Mouse (Mus musculus) spleen, adult 2 months (tissue): ENCODE measurements around the gene Kntc1.
"Not testable (repeated sequence)": the region's sequence is repeated elsewhere in the genome, so short reads cannot be mapped to it uniquely, and the experiment has no call there.

Source experiments
- CTCF ChIP-seq: fragments of 200-500 bp; IDR thresholded peaks from 2 replicates; pipeline ENCODE4 v1.5.1; 2011; ENCODE audit warnings: mild to moderate bottlenecking, inconsistent platforms; ENCODE audit not compliant: insufficient read depth, insufficient read length, insufficient replicate concordance; ENCODE audit errors: extremely low read depth
- POLR2A ChIP-seq: fragments of 200-500 bp; IDR thresholded peaks from 2 replicates; pipeline ENCODE4 v1.6.1; 2011; ENCODE audit warnings: low read depth, low read length, inconsistent platforms

DNA sequence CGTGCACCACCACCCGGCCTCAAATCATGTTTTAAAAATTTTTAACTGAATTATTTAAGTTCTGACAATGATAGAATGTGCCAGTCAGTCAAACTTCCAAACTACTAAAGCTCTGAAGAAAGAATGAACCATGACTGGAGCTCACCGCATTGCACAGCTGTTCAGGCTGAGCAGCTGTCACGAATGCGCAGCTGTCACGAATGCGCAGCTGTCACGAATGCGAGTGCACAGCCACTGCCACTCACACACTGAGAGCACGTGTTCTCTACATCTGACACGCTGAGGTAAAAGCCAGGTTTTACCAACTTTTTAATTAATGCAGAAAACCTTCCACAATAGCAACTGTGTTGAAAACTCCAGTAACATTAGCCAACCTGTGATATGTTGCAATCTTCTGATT, 16.9 kb downstream of the Kntc1 start:
- TF ChIP-seq POLR2A, CTCF: not testable (repeated sequence)
